Mouse (Mus musculus) kidney, adult 2 months (tissue): Measurements from ENCODE around the gene Gm21860.
"Not testable (repeated sequence)": the region's sequence is repeated elsewhere in the genome, so short reads cannot be mapped to it uniquely, and the experiment has no call there.

ENCODE experiments used
- CTCF ChIP-seq: fragments of 200-500 bp; conservative IDR thresholded peaks from 2 replicates; pipeline ENCODE4 v1.5.1; 2011; ENCODE audit warnings: low read depth, mild to moderate bottlenecking, control low read depth, low read length, moderate library complexity, mixed read lengths; ENCODE audit not compliant: insufficient read depth, insufficient read length
- POLR2A ChIP-seq: fragments of 200-500 bp; IDR thresholded peaks from one replicate; pipeline ENCODE4 v1.6.1; 2011; ENCODE audit warnings: low read depth, low read length, control low read depth

DNA sequence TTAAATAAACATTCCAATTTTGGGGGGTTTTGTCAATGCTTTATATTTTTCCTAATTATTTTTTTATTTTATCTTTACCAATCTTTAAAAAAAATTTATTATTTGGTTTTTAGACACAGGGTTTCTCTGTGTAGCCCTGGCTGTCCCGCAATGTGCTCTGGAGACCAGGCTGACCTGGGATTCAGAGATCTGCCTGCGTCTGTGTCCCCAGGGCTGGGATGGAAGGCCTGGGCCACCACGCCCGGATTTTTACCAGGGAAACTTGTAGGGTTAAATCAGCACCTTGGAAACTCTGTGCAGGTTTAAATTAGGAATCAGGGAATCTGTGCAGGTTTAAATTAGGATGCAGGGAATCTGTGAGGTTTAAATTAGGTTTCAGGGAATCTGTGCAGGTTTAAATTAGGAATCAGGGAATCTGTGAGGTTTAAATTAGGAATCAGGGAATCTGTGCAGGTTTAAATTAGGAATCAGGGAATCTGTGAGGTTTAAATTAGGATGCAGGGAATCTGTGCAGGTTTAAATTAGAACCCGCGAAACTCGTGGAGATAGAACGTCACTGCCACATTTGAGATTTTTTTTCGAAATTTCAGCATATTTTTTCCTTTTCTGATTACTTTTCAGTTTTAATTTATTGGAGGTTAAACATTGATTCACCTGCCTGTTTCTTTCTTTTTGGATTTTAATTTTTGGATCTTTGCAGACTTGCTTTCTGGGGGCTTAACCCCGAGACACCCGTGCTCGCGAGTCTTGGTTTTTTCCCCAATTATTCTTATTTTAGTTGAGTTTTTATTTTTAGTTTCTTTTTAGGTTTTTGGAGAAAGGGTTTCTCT lies 35.0 kb downstream of the Gm21860 start:
- not testable (repeated sequence) for TF ChIP-seq CTCF, POLR2A
